Mouse (Mus musculus): ENCODE measurements around the gene Ap1s2.

Gene Ap1s2

GRCm38 (mm10) chrX:163908337-163909250 is at the start of gene Ap1s2:
Gene Ap1s2, plus strand, starts transcription at chrX:163909017.
- DNase-seq (ENCODE audit: low read depth, low spot score), result peak; percentile 81

GRCm38 (mm10) chrX:163867711-163868379 is 41.0 kb upstream of the Ap1s2 start:
- DNase-seq (ENCODE audit: low read depth, low spot score), result no peak

GRCm38 (mm10) chrX:163868659-163869278 is 40.0 kb upstream of the Ap1s2 start:
- DNase-seq (ENCODE audit: low read depth, low spot score), result no peak

- DNase-seq (ENCODE audit: low read depth, low spot score), result no peak
Measured at GRCm38 (mm10) chrX:163875932-163876331, 32.9 kb upstream of the Ap1s2 start.

GRCm38 (mm10) chrX:163876636-163877035 is 32.2 kb upstream of the Ap1s2 start:
- no peak for DNase-seq (ENCODE audit: low read depth, low spot score)

- DNase-seq (ENCODE audit: low read depth, low spot score), result no peak
Measured at GRCm38 (mm10) chrX:163879039-163879438, 29.8 kb upstream of the Ap1s2 start.

- DNase-seq (ENCODE audit: low read depth, low spot score), result no peak
Measured at GRCm38 (mm10) chrX:163879461-163879860, 29.4 kb upstream of the Ap1s2 start.

- no peak for DNase-seq (ENCODE audit: low read depth, low spot score)
Measured at GRCm38 (mm10) chrX:163885539-163885981, 23.3 kb upstream of the Ap1s2 start.

- DNase-seq (ENCODE audit: low read depth, low spot score), result no peak
Measured at GRCm38 (mm10) chrX:163897354-163897753, 11.5 kb upstream of the Ap1s2 start.

- DNase-seq (ENCODE audit: low read depth, low spot score), result no peak
Measured at GRCm38 (mm10) chrX:163899431-163900020, 9.3 kb upstream of the Ap1s2 start.

GRCm38 (mm10) chrX:163906861-163907260 is 2.0 kb upstream of the Ap1s2 start:
- no peak for DNase-seq (ENCODE audit: low read depth, low spot score)

- DNase-seq (ENCODE audit: low read depth, low spot score), result no peak
Measured at GRCm38 (mm10) chrX:163908003-163908336, 847 bp upstream of the Ap1s2 start.

GRCm38 (mm10) chrX:163909381-163909780 is 564 bp downstream of the Ap1s2 start:
- DNase-seq (ENCODE audit: low read depth, low spot score), result peak; percentile 23

- no peak for DNase-seq (ENCODE audit: low read depth, low spot score)
Measured at GRCm38 (mm10) chrX:163912791-163913190, 4.0 kb downstream of the Ap1s2 start.

- DNase-seq (ENCODE audit: low read depth, low spot score), result no peak
Measured at GRCm38 (mm10) chrX:163929550-163929949, 20.7 kb downstream of the Ap1s2 start.

- DNase-seq (ENCODE audit: low read depth, low spot score), result no peak
Measured at GRCm38 (mm10) chrX:163934731-163935130, 25.9 kb downstream of the Ap1s2 start.

- DNase-seq (ENCODE audit: low read depth, low spot score), result no peak
Measured at GRCm38 (mm10) chrX:163938587-163938986, 29.8 kb downstream of the Ap1s2 start.

- DNase-seq (ENCODE audit: low read depth, low spot score), result no peak
Measured at GRCm38 (mm10) chrX:163944381-163944780, 35.6 kb downstream of the Ap1s2 start.

GRCm38 (mm10) chrX:163951618-163952017 is 42.8 kb downstream of the Ap1s2 start:
- no peak for DNase-seq (ENCODE audit: low read depth, low spot score)

GRCm38 (mm10) chrX:163957381-163957780 is 48.6 kb downstream of the Ap1s2 start:
- DNase-seq (ENCODE audit: low read depth, low spot score), result no peak

GRCm38 (mm10) chrX:163957803-163958466 is 49.1 kb downstream of the Ap1s2 start:
- peak; percentile 42 for DNase-seq (ENCODE audit: low read depth, low spot score)

All from embryo, embryonic 11.5 days (tissue).